9 mouse cellular contexts compared by ENCODE assay signal in the genomic region with DNA sequence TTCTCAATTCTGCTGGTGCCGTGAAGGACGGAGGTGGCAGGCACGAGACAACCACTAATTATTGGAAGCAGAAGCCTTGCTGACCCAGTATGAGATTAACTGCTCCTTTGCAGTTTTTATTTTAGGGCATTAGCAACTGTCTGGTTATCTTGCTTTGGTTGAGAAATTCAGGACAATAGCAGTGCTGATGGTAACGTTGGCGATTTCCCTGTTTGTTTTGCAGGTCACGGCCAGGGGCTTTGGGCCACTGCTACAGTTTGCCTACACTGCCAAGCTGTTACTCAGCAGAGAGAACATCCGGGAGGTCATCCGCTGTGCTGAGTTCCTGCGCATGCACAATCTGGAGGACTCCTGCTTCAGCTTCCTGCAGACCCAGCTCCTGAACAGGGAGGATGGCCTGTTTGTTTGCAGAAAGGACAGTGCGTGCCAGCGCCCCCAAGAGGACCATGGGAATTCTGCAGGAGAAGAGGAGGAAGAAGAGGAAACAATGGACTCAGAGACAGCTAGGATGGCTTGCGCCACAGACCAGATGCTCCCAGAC. TPM values are rescaled to one million over a fixed set of nuclear protein-coding genes. Genes with fewer than 3 reads are reported as not detected.
A peak's percentile ranks its signal among the peaks of the same experiment; 100 is the strongest.
DNase-seq lines count a peak whose midpoint lies in the region; ATAC-seq and TF ChIP-seq lines count a peak whose summit lies in the region.
"Had no signal": no experiment of that assay in that cellular context is flagged by ENCODE, and none has a peak within 500 bp of the region (broad histone marks: within the 10 kb centered on the region; RNA-seq: fewer than 3 reads in every experiment).

No protein-coding gene starts in this region.

- H3K9ac ChIP-seq in MEL (ENCODE audit: control insufficient read depth, low read depth, low read length, poor library complexity, severe bottlenecking): no peak overlapping the region
- H3K9ac ChIP-seq in forebrain, embryonic 16.5 days (replicated peaks; ENCODE audit: low read depth, low read length): no peak overlapping the region
- H3K9ac ChIP-seq: limb, embryonic 15.5 days had no signal

- peak; percentile 34 to 40 (median 38) for TF ChIP-seq CTCF in MEL (IDR thresholded peaks at IDR 0.05 in 2 of 3, conservative IDR thresholded peaks at IDR 0.05 in 1 of 3; ENCODE audit: control insufficient read depth in 1 of 3, insufficient read depth in 1 of 3, low read depth in 2 of 3, low read length in 3 of 3, poor library complexity in 1 of 3, severe bottlenecking in 1 of 3)
- peak; percentile 23; the same call in 1 of the 2 replicates for TF ChIP-seq CTCF in bone marrow, adult 2 months (IDR thresholded peaks at IDR 0.05; ENCODE audit: control insufficient read depth, insufficient read depth, low read length)
- TF ChIP-seq CTCF in layer of hippocampus, adult 2 months (conservative IDR thresholded peaks at IDR 0.05): peak; percentile 72

- no peak overlapping the region for H3K4me2 ChIP-seq in forebrain, embryonic 16.5 days (ENCODE audit: low read length)
- H3K4me2 ChIP-seq: limb, embryonic 15.5 days had no signal

- TF ChIP-seq POLR2A in MEL (IDR thresholded peaks at IDR 0.05; ENCODE audit: control insufficient read depth in 1 of 2, insufficient read depth in 1 of 2, low read depth in 1 of 2, low read length in 2 of 2, poor library complexity in 1 of 2): no peak
- TF ChIP-seq POLR2A in bone marrow, adult 2 months (IDR thresholded peaks at IDR 0.05; ENCODE audit: borderline replicate concordance, control insufficient read depth, low read depth, low read length): no peak

- H3K9me3 ChIP-seq in MEL (replicated peaks; ENCODE audit: insufficient read depth, low read length): no peaks in the 10 kb centered on the region
- H3K9me3 ChIP-seq in forebrain, embryonic 16.5 days (ENCODE audit: control insufficient read depth, low read length): no peaks in the 10 kb centered on the region
- H3K9me3 ChIP-seq: limb, embryonic 15.5 days had no signal

- H3K4me1 ChIP-seq in MEL (ENCODE audit: control insufficient read depth in 1 of 2, insufficient read depth in 2 of 2, low read length in 2 of 2): peaks cover 0 to 3% of the 10 kb centered on the region in 2 experiments; a peak in 1 of 4 replicates
- peaks cover 3% of the 10 kb centered on the region for H3K4me1 ChIP-seq in bone marrow, adult 2 months (ENCODE audit: control insufficient read depth, insufficient read depth, low read length)
- peaks cover 16% of the 10 kb centered on the region for H3K4me1 ChIP-seq in forebrain, embryonic 16.5 days (replicated peaks; ENCODE audit: control insufficient read depth, insufficient read depth, low read length)
- H3K4me1 ChIP-seq: limb, embryonic 15.5 days had no signal

- no peaks in the 10 kb centered on the region for H3K79me2 ChIP-seq in MEL (ENCODE audit: control insufficient read depth, insufficient read depth, low read length, poor library complexity)

- ATAC-seq in forebrain, embryonic 16.5 days: 0 out of 2 replicates have a peak, but pooled peaks have one; percentile 28

- H3K27ac ChIP-seq in MEL (ENCODE audit: control insufficient read depth, low read depth, low read length): no peak overlapping the region
- no peak overlapping the region for H3K27ac ChIP-seq in bone marrow, adult 2 months (ENCODE audit: control insufficient read depth, insufficient read depth, low read depth, low read length, poor library complexity)
- H3K27ac ChIP-seq in forebrain, embryonic 16.5 days (ENCODE audit: low read length): peak overlapping the region; percentile 70
- peak overlapping the region; percentile 54 for H3K27ac ChIP-seq in layer of hippocampus, adult 2 months
- H3K27ac ChIP-seq: limb, embryonic 15.5 days had no signal

- 72% methylated on average over 12 of the region's 12 CpGs for whole genome bisulfite sequencing in bone marrow, adult 2 months
- 51% methylated on average over 12 of the region's 12 CpGs for WGBS in forebrain, embryonic 16.5 days

- no peaks in the 10 kb centered on the region; a peak in 2 of 4 replicates for H3K27me3 ChIP-seq in MEL (ENCODE audit: control insufficient read depth in 1 of 2, insufficient read depth in 2 of 2, low read length in 2 of 2)
- no peaks in the 10 kb centered on the region for H3K27me3 ChIP-seq in forebrain, embryonic 16.5 days (replicated peaks; ENCODE audit: control insufficient read depth, insufficient read depth, low read length)
- H3K27me3 ChIP-seq: limb, embryonic 15.5 days had no signal

- intact Hi-C loops in heart, postnatal 36 days (cut with DNase I): no loop called here

- DNase-seq in MEL (ENCODE audit: low read depth, low spot score): peak; percentile 14
- peak; percentile 51 to 65 for DNase-seq in heart, postnatal 36 days
- DNase-seq in layer of hippocampus, adult 2 months (ENCODE audit: low spot score in 2 of 2): peak; percentile 54 to 60
- DNase-seq in lung, postnatal 14 days: peak; percentile 57
- peak; percentile 49 for DNase-seq in right cerebral cortex, postnatal 25 days
- no peak for DNase-seq in spleen, postnatal 4 days (ENCODE audit: low spot score in 2 of 2)

- no peak for TF ChIP-seq RAD21 in MEL (IDR thresholded peaks at IDR 0.05; ENCODE audit: low read depth, low read length)

- no peak for TF ChIP-seq EP300 in MEL (IDR thresholded peaks at IDR 0.05; ENCODE audit: low read depth in 1 of 2, low read length in 2 of 2)

- no peak overlapping the region for H3K4me3 ChIP-seq in MEL (ENCODE audit: control insufficient read depth in 1 of 2, insufficient read depth in 1 of 2, low read depth in 2 of 2, low read length in 2 of 2)
- H3K4me3 ChIP-seq in bone marrow, adult 2 months (replicated peaks; ENCODE audit: control insufficient read depth, low read depth, low read length): no peak overlapping the region
- H3K4me3 ChIP-seq in forebrain, embryonic 16.5 days (replicated peaks; ENCODE audit: low read length): no peak overlapping the region
- H3K4me3 ChIP-seq in layer of hippocampus, adult 2 months: no peak overlapping the region
- H3K4me3 ChIP-seq: limb, embryonic 15.5 days had no signal

- H3K36me3 ChIP-seq in MEL (ENCODE audit: control insufficient read depth in 1 of 2, insufficient read depth in 2 of 2, low read length in 2 of 2): no peaks in the 10 kb centered on the region
- H3K36me3 ChIP-seq in forebrain, embryonic 16.5 days (ENCODE audit: control insufficient read depth, insufficient read depth): peaks cover 17% of the 10 kb centered on the region

TF ChIP-seq in MEL, 35 proteins besides CTCF, POLR2A, EP300 and RAD21:
- TF ChIP-seq POLR2AphosphoS5 (IDR thresholded peaks at IDR 0.05; ENCODE audit: borderline replicate concordance, low read depth, low read length) (no peak), TAL1 (IDR thresholded peaks at IDR 0.05; ENCODE audit: low read length) (no peak), NRF1 (IDR thresholded peaks at IDR 0.05; ENCODE audit: insufficient read depth, low read depth, low read length, poor library complexity, severe bottlenecking) (no peak), JUND (IDR thresholded peaks at IDR 0.05; ENCODE audit: low read depth, low read length) (no peak), ELF1 (IDR thresholded peaks at IDR 0.05; ENCODE audit: low read depth, low read length) (no peak), SIN3A (IDR thresholded peaks at IDR 0.05; ENCODE audit: low read length) (no peak), RCOR1 (IDR thresholded peaks at IDR 0.05; ENCODE audit: low read depth, low read length) (no peak), MYB (IDR thresholded peaks at IDR 0.05; ENCODE audit: low read depth, low read length) (no peak), CHD2 (IDR thresholded peaks at IDR 0.05; ENCODE audit: low read length) (no peak)
TF ChIP-seq in MEL: peak in this region for 0.

RNA-seq across cellular contexts. Expression of a gene that starts 40.9 kb away (rescaled TPM):
- not detected in 2 replicates for total RNA-seq in MEL (2012; rRNA removed)
- polyA plus RNA-seq in MEL (2012; ENCODE audit: insufficient read depth in 1 of 2, insufficient read length in 2 of 2, low read depth in 1 of 2, low replicate concordance in 2 of 2, missing spikeins in 1 of 2): not detected
- not detected in 2 replicates for polyA plus RNA-seq in bone marrow, adult 2 months (2011; ENCODE audit: insufficient read depth, insufficient read length, low replicate concordance, missing spikeins)
- not detected in 2 replicates for polyA plus RNA-seq in forebrain, embryonic 16.5 days (2015; fragmentation: Nextera tagmentation; extraction: Ambion mirVana)
- total RNA-seq in heart, postnatal 36 days (2021): not detected
- not detected for total RNA-seq in layer of hippocampus, adult 2 months (2021)
- polyA plus RNA-seq: limb, embryonic 15.5 days had no signal

RNA-seq across cellular contexts. Expression of a gene that starts 53.6 kb away (rescaled TPM):
- total RNA-seq in MEL (2012; rRNA removed): 29.8 and 31.1 TPM in 2 replicates
- polyA plus RNA-seq in MEL (2012; ENCODE audit: insufficient read depth in 1 of 2, insufficient read length in 2 of 2, low read depth in 1 of 2, low replicate concordance in 2 of 2, missing spikeins in 1 of 2): 10 to 100 TPM; 18.2 to 93.5 TPM
- 5.3 and 11.1 TPM in 2 replicates for polyA plus RNA-seq in bone marrow, adult 2 months (2011; ENCODE audit: insufficient read depth, insufficient read length, low replicate concordance, missing spikeins)
- polyA plus RNA-seq in forebrain, embryonic 16.5 days (2015; fragmentation: Nextera tagmentation; extraction: Ambion mirVana): 57.3 and 64.3 TPM in 2 replicates
- 1 to 10 TPM; 7.3 to 8.6 TPM for total RNA-seq in heart, postnatal 36 days (2021)
- 10 to 100 TPM in 1 of 2 experiments, 1 to 10 TPM in 1; 9.5 to 12.4 TPM for total RNA-seq in layer of hippocampus, adult 2 months (2021)

Comparison
In these comparisons a context has a peak if more than half of its experiments do, and no peak if none do; other contexts are left out.
1. DNase-seq: peak in MEL (single experiment), heart, postnatal 36 days (2 of 2), layer of hippocampus, adult 2 months (2 of 2), lung, postnatal 14 days (single experiment) and right cerebral cortex, postnatal 25 days (single experiment); none in spleen, postnatal 4 days (0 of 2).
2. H3K27ac ChIP-seq: peak in forebrain, embryonic 16.5 days (single experiment) and layer of hippocampus, adult 2 months (single experiment); none in MEL (single experiment) and bone marrow, adult 2 months (single experiment).
3. Peak in every context shown above with its lines, with median percentiles within 50 percentile points of each other: CTCF ChIP-seq.